Mouse (Mus musculus): ENCODE data around the gene Snx20.

DNA sequence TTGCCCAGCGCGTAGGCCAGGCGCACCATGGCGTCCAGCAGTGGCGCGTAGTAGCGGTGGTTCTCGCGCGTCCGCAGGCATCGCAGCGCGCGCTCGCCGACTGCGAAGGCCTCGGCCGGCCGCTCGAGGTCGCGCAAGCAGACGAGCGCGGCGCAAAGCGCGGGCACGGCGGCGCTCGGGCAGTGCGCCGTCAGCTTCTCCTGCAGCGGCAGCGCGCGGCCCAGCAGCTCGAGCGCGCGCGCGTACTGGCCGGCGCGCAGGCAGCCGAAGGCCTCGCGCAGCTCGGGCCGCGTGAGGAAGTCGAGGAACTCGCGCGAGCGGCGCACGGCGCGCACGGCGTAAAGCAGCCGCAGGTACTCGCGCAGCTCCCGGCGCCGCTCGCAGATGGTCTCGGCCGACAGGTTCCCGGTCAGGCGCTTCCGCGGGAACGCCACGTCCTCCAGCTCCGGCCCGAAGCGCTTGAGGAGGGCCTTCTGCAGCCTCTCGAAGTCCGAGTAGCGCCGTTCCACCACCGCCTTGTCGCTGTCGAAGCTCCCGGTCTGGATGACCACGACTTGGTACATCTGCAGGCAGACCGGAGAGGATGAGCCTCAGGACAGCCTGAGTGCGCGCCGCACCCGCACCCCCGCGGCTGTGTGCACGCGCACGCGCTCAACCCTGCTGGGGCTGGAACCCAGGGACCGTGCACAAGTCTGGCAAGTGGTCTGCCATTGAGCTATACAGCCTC, 8.5 kb downstream of the Snx20 start:
- peak; percentile 17; the same call in 1 of the 2 replicates for TF ChIP-seq POLR2A (IDR thresholded peaks at IDR 0.05; ENCODE audit: borderline replicate concordance, extremely low read depth, low read depth, low read length)
- no peak for TF ChIP-seq CTCF (IDR thresholded peaks at IDR 0.05; ENCODE audit: insufficient read depth, low read length)

All from lung, adult 2 months (tissue).